Mouse (Mus musculus) olfactory bulb, adult 2 months (tissue): ENCODE measurements around the gene Tarbp1.

ENCODE experiments used
- CTCF ChIP-seq: fragments of 200-500 bp; IDR thresholded peaks from 2 replicates; pipeline ENCODE4 v1.5.1; 2012; ENCODE audit warnings: low read depth, mild to moderate bottlenecking, low read length, moderate library complexity; ENCODE audit not compliant: insufficient read depth
- POLR2A ChIP-seq: fragments of 200-500 bp; IDR thresholded peaks from 2 replicates; pipeline ENCODE4 v1.6.1; 2012; ENCODE audit warnings: mild to moderate bottlenecking, low read depth, low read length, moderate library complexity; ENCODE audit not compliant: insufficient read depth

- TF ChIP-seq POLR2A, result no peak
- TF ChIP-seq CTCF, result peak; percentile 34; the same call in 1 of the 2 replicates
Observed at GRCm38 (mm10) chr8:126382749-126383148, 92.1 kb downstream of the Tarbp1 start.
